ENCODE assay signal across 10 mouse cellular contexts in the genomic region with DNA sequence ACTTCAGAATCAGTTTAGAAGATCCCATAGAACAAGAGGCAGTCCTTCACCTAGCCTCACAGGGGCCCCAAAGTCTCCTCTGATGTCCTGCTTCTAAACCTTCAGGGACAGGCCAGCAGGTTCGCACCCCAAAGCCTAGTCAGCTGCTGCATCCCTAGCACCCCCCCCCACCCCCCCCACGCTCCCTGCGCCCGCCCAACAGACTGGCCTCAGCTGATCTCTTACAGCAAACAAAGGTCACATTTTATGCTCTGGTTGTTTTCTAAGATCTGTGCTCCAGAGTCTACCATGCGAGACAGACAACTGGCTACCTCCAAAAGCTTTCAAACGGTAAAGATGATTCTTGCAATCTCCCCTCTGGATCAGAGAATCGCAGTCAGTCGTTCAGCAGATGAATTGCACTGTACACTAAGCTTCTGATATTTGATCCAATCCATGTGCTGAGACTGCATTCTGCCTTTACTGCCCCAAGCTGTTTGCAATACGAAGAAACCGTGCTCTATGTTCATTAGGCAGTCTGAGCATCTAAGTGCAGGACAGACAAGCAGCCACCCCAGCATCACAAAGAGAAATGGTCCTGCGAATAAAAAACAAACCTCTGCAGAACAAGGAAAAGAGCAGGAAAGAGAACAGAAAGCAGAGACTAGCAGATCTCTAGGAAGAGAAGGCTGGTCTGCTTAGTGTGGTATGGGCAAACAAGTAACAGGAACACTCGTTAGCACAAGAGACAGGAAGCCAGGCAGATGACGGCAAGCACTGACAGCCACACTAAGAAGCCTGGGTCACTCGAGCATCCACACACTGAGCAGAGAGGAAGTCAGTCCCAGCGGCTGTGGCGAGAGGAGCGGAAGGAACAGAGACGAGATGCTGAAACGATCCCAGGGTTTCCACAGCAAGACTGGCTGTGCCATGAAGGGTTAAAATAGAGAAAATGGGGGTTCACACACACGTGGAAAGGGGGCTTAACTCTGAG. TPM values are rescaled to one million over a fixed set of nuclear protein-coding genes. Genes with fewer than 3 reads are reported as not detected.
DNase-seq lines count a peak whose midpoint lies in the region; ATAC-seq lines count a peak whose summit lies in the region.
"Had no signal": no experiment of that assay in that cellular context is flagged by ENCODE, and none has a peak within 500 bp of the region (broad histone marks: within the 10 kb centered on the region; RNA-seq: fewer than 3 reads in every experiment).

No protein-coding gene starts in this region.

- H3K4me1 ChIP-seq in liver, embryonic 11.5 days (replicated peaks; ENCODE audit: control insufficient read depth, insufficient read depth, low read length) = no peaks in the 10 kb centered on the region
- H3K4me1 ChIP-seq in heart, embryonic 10.5 days = no peaks in the 10 kb centered on the region

- peak; percentile 83 to 85 for ATAC-seq in hematopoietic stem cell, adult 5-6 weeks (replicated peaks in 1 of 2; ENCODE audit: insufficient read depth in 1 of 2, low FRiP score in 2 of 2, low TSS enrichment in 1 of 2, low read depth in 1 of 2, poor library complexity in 2 of 2, severe bottlenecking in 2 of 2)
- 0 out of 2 replicates have a peak, but pooled peaks have one; percentile 31 for ATAC-seq in liver, embryonic 11.5 days (replicated peaks; ENCODE audit: low FRiP score)

- H3K9ac ChIP-seq in liver, embryonic 11.5 days (ENCODE audit: low read depth, low read length) = no peak overlapping the region

- no peaks in the 10 kb centered on the region for H3K9me3 ChIP-seq in liver, embryonic 11.5 days (ENCODE audit: control insufficient read depth, low read length)
- no peaks in the 10 kb centered on the region for H3K9me3 ChIP-seq in heart, embryonic 10.5 days

- H3K4me3 ChIP-seq in liver, embryonic 11.5 days (ENCODE audit: low read depth, low read length) = no peak overlapping the region
- H3K4me3 ChIP-seq in heart, embryonic 10.5 days = no peak overlapping the region

- peaks cover 14% of the 10 kb centered on the region for H3K36me3 ChIP-seq in liver, embryonic 11.5 days (ENCODE audit: control insufficient read depth, insufficient read depth, low read length)
- H3K36me3 ChIP-seq in heart, embryonic 10.5 days = peaks cover 34% of the 10 kb centered on the region; the same call in 1 of the 2 replicates

- peak; percentile 10 for DNase-seq in lung, postnatal 36 days
- no peak for DNase-seq in lung, postnatal 25 days (ENCODE audit: low spot score)
- DNase-seq in liver, embryonic 11.5 days (ENCODE audit: low spot score) = no peak
- peak; percentile 78 for DNase-seq in retina, postnatal 1 day
- no peak for DNase-seq in right cerebral cortex, postnatal 25 days
- no peak for DNase-seq in heart, embryonic 10.5 days (ENCODE audit: low spot score)
- no peak for DNase-seq in heart, postnatal 10 days
- DNase-seq: cerebellum, adult 8-10 months; heart, postnatal 4 days had no signal

- no peaks in the 10 kb centered on the region for H3K27me3 ChIP-seq in liver, embryonic 11.5 days (replicated peaks; ENCODE audit: control insufficient read depth, insufficient read depth, low read length)
- no peaks in the 10 kb centered on the region for H3K27me3 ChIP-seq in heart, embryonic 10.5 days (ENCODE audit: insufficient read depth, poor library complexity, severe bottlenecking)

- intact Hi-C loops in heart, postnatal 10 days (cut with DNase I) = no loop called here

- H3K4me2 ChIP-seq in liver, embryonic 11.5 days = no peak overlapping the region

- H3K27ac ChIP-seq in liver, embryonic 11.5 days (ENCODE audit: low read depth, low read length) = no peak overlapping the region; the same call in 1 of the 2 replicates
- H3K27ac ChIP-seq in heart, embryonic 10.5 days = no peak overlapping the region

- 67% methylated on average over 20 of the region's 20 CpGs for WGBS in liver, embryonic 11.5 days
- WGBS in heart, embryonic 10.5 days = 71% methylated on average over 20 of the region's 20 CpGs

RNA-seq across cellular contexts. Expression of a gene that starts 43.3 kb away (rescaled TPM):
- 67.0 and 67.2 TPM in 2 replicates for total RNA-seq in hematopoietic stem cell, adult 5-6 weeks (2017)
- polyA plus RNA-seq in liver, embryonic 11.5 days (2014; fragmentation: Nextera tagmentation; extraction: Ambion mirVana) = 264 and 315 TPM in 2 replicates
- polyA plus RNA-seq in heart, embryonic 10.5 days (2016; fragmentation: Nextera tagmentation; extraction: Ambion mirVana) = 56.5 and 88.5 TPM in 2 replicates
- 10 to 100 TPM; 11.6 to 14.7 TPM for total RNA-seq in heart, postnatal 10 days (2021)

Comparison
In these comparisons a context has a peak if more than half of its experiments do, and no peak if none do; other contexts are left out.
1. DNase-seq: peak in lung, postnatal 36 days (single experiment) and retina, postnatal 1 day (single experiment); none in lung, postnatal 25 days (single experiment), liver, embryonic 11.5 days (single experiment), right cerebral cortex, postnatal 25 days (single experiment), heart, embryonic 10.5 days (single experiment) and heart, postnatal 10 days (0 of 2).